Mouse (Mus musculus): Measurements from ENCODE around the gene Fam163a. TPM values are rescaled to one million over a fixed set of nuclear protein-coding genes. Genes with fewer than 3 reads are reported as not detected.
A peak's percentile ranks its signal among the peaks of the same experiment; 100 is the strongest.
"Not testable (repeated sequence)": the region's sequence is repeated elsewhere in the genome, so short reads cannot be mapped to it uniquely, and the experiment has no call there.

Gene Fam163a
- polyA plus RNA-seq, 1 experiment from 2014 or later = 3.7 TPM

- no peak for ATAC-seq (ENCODE audit: low FRiP score, low read depth)
- Histone ChIP-seq H3K9ac (no peak overlapping the region), H3K4me3 (no peak overlapping the region), H3K4me2 (no peak overlapping the region), H3K9me3 (no peaks in the 10 kb centered on the region), H3K27me3 (no peaks in the 10 kb centered on the region), H3K27ac (replicated peaks) (no peak overlapping the region), H3K36me3 (no peaks in the 10 kb centered on the region), H3K4me1 (replicated peaks) (no peaks in the 10 kb centered on the region)
- WGBS = 62% methylated on average over 15 of the region's 15 CpGs
Measured at GRCm38 (mm10) chr1:156073169-156073821, 131.5 kb downstream of the Fam163a start.

- H3K9me3 ChIP-seq = no peaks in the 10 kb centered on the region
- WGBS = 91% methylated on average over 14 of the region's 14 CpGs
- peaks cover 10% of the 10 kb centered on the region for H3K36me3 ChIP-seq
- no peaks in the 10 kb centered on the region for H3K4me1 ChIP-seq (replicated peaks)
- no peaks in the 10 kb centered on the region for H3K27me3 ChIP-seq
- H3K4me3 ChIP-seq = no peak overlapping the region
- H3K27ac ChIP-seq (replicated peaks) = no peak overlapping the region
- H3K9ac ChIP-seq = no peak overlapping the region
- H3K4me2 ChIP-seq = no peak overlapping the region
- no peak for ATAC-seq (ENCODE audit: low FRiP score, low read depth)
Measured at GRCm38 (mm10) chr1:156070106-156070505, 134.7 kb downstream of the Fam163a start.

GRCm38 (mm10) chr1:156066133-156066532, 138.7 kb downstream of the Fam163a start:
- no peaks in the 10 kb centered on the region for H3K9me3 ChIP-seq
- no peak overlapping the region for H3K4me2 ChIP-seq
- no peak for ATAC-seq (ENCODE audit: low FRiP score, low read depth)
- no peak overlapping the region for H3K9ac ChIP-seq
- no peaks in the 10 kb centered on the region for H3K4me1 ChIP-seq (replicated peaks)
- no peaks in the 10 kb centered on the region for H3K27me3 ChIP-seq
- peaks cover 29% of the 10 kb centered on the region for H3K36me3 ChIP-seq
- H3K27ac ChIP-seq (replicated peaks) = no peak overlapping the region
- no peak overlapping the region for H3K4me3 ChIP-seq
- WGBS = 67% methylated on average over 3 of the region's 3 CpGs

GRCm38 (mm10) chr1:156062193-156062592, 142.6 kb downstream of the Fam163a start:
- Histone ChIP-seq H3K9ac (no peak overlapping the region), H3K36me3 (peaks cover 29% of the 10 kb centered on the region), H3K27ac (replicated peaks) (no peak overlapping the region), H3K9me3 (no peaks in the 10 kb centered on the region), H3K4me2 (no peak overlapping the region), H3K4me3 (no peak overlapping the region), H3K27me3 (no peaks in the 10 kb centered on the region), H3K4me1 (replicated peaks) (no peaks in the 10 kb centered on the region)
- ATAC-seq (ENCODE audit: low FRiP score, low read depth) = no peak
- 93% methylated on average over 4 of the region's 4 CpGs for whole genome bisulfite sequencing

DNA sequence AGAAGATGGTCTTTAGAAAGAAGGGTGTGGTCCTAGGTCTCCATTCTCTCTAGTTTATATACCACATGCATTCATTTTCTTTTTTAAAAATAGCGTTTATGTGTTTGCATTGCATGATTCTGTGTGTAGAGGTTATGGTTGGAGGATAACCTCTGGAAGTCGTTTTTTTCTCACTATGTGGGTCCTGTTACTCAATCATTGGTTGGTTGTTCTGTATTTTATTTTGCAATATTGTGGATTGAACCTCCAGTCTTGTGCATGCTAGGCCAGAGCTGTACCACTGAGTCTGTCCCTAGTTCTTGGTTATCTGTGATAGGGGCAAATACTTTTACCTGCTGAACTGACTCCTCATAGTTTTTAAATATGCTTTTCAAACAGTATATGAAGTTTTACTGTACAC, 146.6 kb downstream of the Fam163a start:
- H3K4me2 ChIP-seq = no peak overlapping the region
- no peaks in the 10 kb centered on the region for H3K9me3 ChIP-seq
- peaks cover 8% of the 10 kb centered on the region; the same call in 1 of the 2 replicates for H3K36me3 ChIP-seq
- no peak overlapping the region for H3K9ac ChIP-seq
- no peak overlapping the region for H3K27ac ChIP-seq (replicated peaks)
- H3K4me3 ChIP-seq = no peak overlapping the region
- WGBS = 96% methylated on average over 2 of the region's 2 CpGs
- no peaks in the 10 kb centered on the region for H3K27me3 ChIP-seq
- no peak for ATAC-seq (ENCODE audit: low FRiP score, low read depth)
- no peaks in the 10 kb centered on the region for H3K4me1 ChIP-seq (replicated peaks)

DNA sequence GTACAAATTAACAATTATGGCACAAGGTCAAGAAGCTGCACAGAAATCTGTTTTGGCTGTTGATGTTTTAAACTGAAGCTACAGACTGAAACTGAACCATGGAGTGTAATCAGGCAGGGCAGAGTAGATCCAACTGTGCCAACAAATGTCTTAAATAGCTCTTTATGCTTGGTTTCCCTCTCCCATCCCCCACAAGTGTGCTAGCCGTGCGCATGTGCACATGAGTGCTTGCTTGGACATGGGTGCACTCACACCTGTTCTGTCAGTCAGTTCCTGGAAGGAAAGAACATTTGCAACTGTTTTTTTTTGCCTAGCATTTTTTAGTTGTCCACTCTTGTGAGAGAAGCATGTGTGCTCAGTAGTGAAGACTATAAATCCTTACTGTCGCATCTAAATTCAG, 158.1 kb downstream of the Fam163a start:
- no peak overlapping the region for H3K9ac ChIP-seq
- no peak overlapping the region for H3K27ac ChIP-seq (replicated peaks)
- H3K27me3 ChIP-seq = no peaks in the 10 kb centered on the region
- no peak overlapping the region for H3K4me2 ChIP-seq
- ATAC-seq (ENCODE audit: low FRiP score, low read depth) = no peak
- H3K36me3 ChIP-seq = peaks cover 21% of the 10 kb centered on the region
- no peaks in the 10 kb centered on the region for H3K9me3 ChIP-seq
- WGBS = 89% methylated on average over 3 of the region's 3 CpGs
- H3K4me1 ChIP-seq (replicated peaks) = peaks cover 20% of the 10 kb centered on the region
- H3K4me3 ChIP-seq = no peak overlapping the region

GRCm38 (mm10) chr1:156044211-156044611, 160.6 kb downstream of the Fam163a start:
- H3K36me3 ChIP-seq = peaks cover 11% of the 10 kb centered on the region; the same call in 1 of the 2 replicates
- H3K27me3 ChIP-seq = no peaks in the 10 kb centered on the region
- peaks cover 27% of the 10 kb centered on the region for H3K4me1 ChIP-seq (replicated peaks)
- H3K27ac ChIP-seq (replicated peaks) = no peak overlapping the region
- H3K9me3 ChIP-seq = no peaks in the 10 kb centered on the region
- no peak overlapping the region for H3K9ac ChIP-seq
- 87% methylated on average over 5 of the region's 5 CpGs for WGBS
- no peak overlapping the region for H3K4me3 ChIP-seq
- H3K4me2 ChIP-seq = no peak overlapping the region
- ATAC-seq (ENCODE audit: low FRiP score, low read depth) = no peak

GRCm38 (mm10) chr1:156043027-156043426, 161.8 kb downstream of the Fam163a start:
- ATAC-seq (ENCODE audit: low FRiP score, low read depth) = no peak
- Histone ChIP-seq H3K4me2 (no peak overlapping the region), H3K4me1 (replicated peaks) (peaks cover 27% of the 10 kb centered on the region), H3K4me3 (no peak overlapping the region), H3K9me3 (no peaks in the 10 kb centered on the region), H3K36me3 (peaks cover 11% of the 10 kb centered on the region; the same call in 1 of the 2 replicates), H3K27ac (replicated peaks) (no peak overlapping the region), H3K9ac (no peak overlapping the region), H3K27me3 (no peaks in the 10 kb centered on the region)
- 17% methylated on average over 4 of the region's 4 CpGs for WGBS

- 90% methylated on average over 5 of the region's 5 CpGs for WGBS
- Histone ChIP-seq H3K27ac (replicated peaks) (no peak overlapping the region), H3K4me3 (no peak overlapping the region), H3K9ac (0 out of 2 replicates have a peak overlapping the region, but pooled peaks have one; percentile 2), H3K4me2 (peak overlapping the region; percentile 62), H3K36me3 (peaks cover 11% of the 10 kb centered on the region; the same call in 1 of the 2 replicates), H3K27me3 (no peaks in the 10 kb centered on the region), H3K9me3 (no peaks in the 10 kb centered on the region), H3K4me1 (replicated peaks) (peaks cover 27% of the 10 kb centered on the region)
- ATAC-seq (ENCODE audit: low FRiP score, low read depth) = no peak
Measured at GRCm38 (mm10) chr1:156042481-156042880, 162.3 kb downstream of the Fam163a start.

- Histone ChIP-seq H3K27me3 (no peaks in the 10 kb centered on the region), H3K4me1 (replicated peaks) (peaks cover 27% of the 10 kb centered on the region), H3K9me3 (no peaks in the 10 kb centered on the region), H3K27ac (replicated peaks) (no peak overlapping the region), H3K4me3 (peak overlapping the region; percentile 64), H3K36me3 (peaks cover 11% of the 10 kb centered on the region; the same call in 1 of the 2 replicates), H3K4me2 (peak overlapping the region; percentile 62), H3K9ac (0 out of 2 replicates have a peak overlapping the region, but pooled peaks have one; percentile 24)
- ATAC-seq (ENCODE audit: low FRiP score, low read depth) = no peak
- 56% methylated on average over 7 of the region's 7 CpGs for WGBS
Measured at GRCm38 (mm10) chr1:156041451-156042241, 163.2 kb downstream of the Fam163a start.

GRCm38 (mm10) chr1:156040731-156041401, 164.0 kb downstream of the Fam163a start:
- H3K4me1 ChIP-seq (replicated peaks) = peaks cover 27% of the 10 kb centered on the region
- WGBS = 2% methylated on average over 22 of the region's 22 CpGs
- no peaks in the 10 kb centered on the region for H3K9me3 ChIP-seq
- ATAC-seq (ENCODE audit: low FRiP score, low read depth) = peak; percentile 82
- peaks cover 11% of the 10 kb centered on the region; the same call in 1 of the 2 replicates for H3K36me3 ChIP-seq
- peak overlapping the region; percentile 61 for H3K9ac ChIP-seq
- H3K27me3 ChIP-seq = no peaks in the 10 kb centered on the region
- H3K4me2 ChIP-seq = peak overlapping the region; percentile 62
- peak overlapping the region; percentile 64 for H3K4me3 ChIP-seq
- H3K27ac ChIP-seq (replicated peaks) = peak overlapping the region; percentile 49

DNA sequence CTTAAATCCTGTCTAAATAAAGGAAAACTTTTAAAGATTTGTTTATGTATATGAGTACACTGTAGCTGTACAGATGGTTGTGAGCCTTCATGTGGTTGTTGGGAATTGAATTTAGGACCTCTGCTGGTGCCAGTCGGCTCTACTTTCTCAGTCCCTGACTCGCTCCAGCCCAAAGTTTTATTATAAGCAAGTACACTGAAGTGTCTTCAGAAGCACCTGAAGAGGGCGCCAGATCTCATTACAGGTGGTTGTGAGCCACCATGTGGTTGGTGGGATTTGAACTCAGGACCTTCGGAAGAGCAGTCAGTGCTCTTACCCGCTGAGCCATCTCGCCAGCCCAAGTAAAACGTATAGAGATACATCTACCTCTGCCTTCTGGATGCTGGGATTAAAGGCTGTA, 164.8 kb downstream of the Fam163a start:
- H3K27me3 ChIP-seq; ATAC-seq (ENCODE audit: low FRiP score, low read depth); H3K9me3 ChIP-seq; H3K9ac ChIP-seq; H3K4me3 ChIP-seq; H3K4me2 ChIP-seq: not testable (repeated sequence)
- Histone ChIP-seq H3K4me1 (replicated peaks) (peaks cover 28% of the 10 kb centered on the region), H3K36me3 (peaks cover 11% of the 10 kb centered on the region; the same call in 1 of the 2 replicates), H3K27ac (replicated peaks) (peak overlapping the region; percentile 49; the same call in 1 of the 2 replicates)
- WGBS = 65% methylated on average over 7 of the region's 7 CpGs
